Mouse (Mus musculus) C2C12 (cell line): ENCODE measurements at regions not wholly inside any gene's neighbourhood (a gene's known extent, or its start where the extent isn't known, plus 50 kb on each side); places are given as distances from the start of the nearest gene placed in this dataset.

Experiments
- CTCF ChIP-seq: IDR thresholded peaks from one replicate; pipeline ENCODE4 v1.5.1; 2011; ENCODE audit not compliant: control insufficient read depth, insufficient read depth, insufficient read length
- MAX ChIP-seq: IDR thresholded peaks from one replicate; pipeline ENCODE4 v1.6.1; 2011; ENCODE audit warnings: mild to moderate bottlenecking, control low read depth
- MYOG ChIP-seq: IDR thresholded peaks from one replicate; pipeline ENCODE4 v1.6.1; 2011; ENCODE audit not compliant: control insufficient read depth, insufficient read length; ENCODE audit errors: extremely low read depth

DNA sequence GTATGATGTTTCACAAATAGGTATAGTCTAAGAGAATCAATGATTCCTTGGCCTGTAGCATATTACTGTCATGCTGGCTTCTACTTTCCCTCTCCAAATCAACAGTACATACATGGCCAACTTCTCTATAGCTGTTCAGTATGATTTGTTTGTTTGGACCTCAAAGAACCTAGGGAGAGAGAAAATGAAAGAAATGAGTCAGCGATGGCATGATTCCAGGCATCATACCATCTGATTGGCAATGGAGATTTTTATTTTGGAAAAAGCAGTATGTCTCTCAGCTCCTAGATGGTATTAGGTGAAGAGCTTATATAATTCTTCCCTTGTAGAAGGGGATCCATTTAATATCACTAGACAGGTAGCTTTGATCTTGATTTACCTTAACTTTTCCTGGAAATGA is 519.1 kb downstream of the Gm9195 start:
- TF ChIP-seq CTCF, result no peak
- TF ChIP-seq MYOG, result no peak
- TF ChIP-seq MAX, result no peak
